Mouse (Mus musculus) cerebellum, postnatal 36 days (tissue): ENCODE data around the gene Tuba3a.

Experiments used
- DNase-seq, 2 experiments: peaks; one replicate each; pipeline ENCODE4 v3.0.0; 2021 to 2022; ENCODE audit warnings: mixed read lengths in 2 of 2

The Tuba3a gene

DNA sequence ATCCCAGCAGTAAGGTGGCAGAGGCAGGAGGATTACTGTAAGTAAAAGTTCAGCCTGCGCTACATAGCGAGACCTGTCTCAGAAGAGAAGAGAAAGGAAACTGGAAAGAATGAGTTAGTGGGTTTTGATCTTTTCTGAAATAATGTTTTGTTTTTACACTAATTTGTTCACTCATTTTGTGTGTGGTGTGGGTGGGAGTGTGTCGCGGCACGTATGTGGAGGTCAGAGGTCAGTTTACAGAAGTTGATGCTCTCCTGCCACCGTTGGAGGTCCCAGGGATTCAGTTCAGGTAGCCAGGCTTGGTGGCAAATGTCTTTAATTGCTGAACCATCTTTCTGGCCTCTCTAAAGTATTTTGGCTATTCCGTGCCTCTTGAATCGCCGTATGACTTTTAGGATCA is 21.6 kb downstream of the Tuba3a start:
- DNase-seq, result no peak

DNA sequence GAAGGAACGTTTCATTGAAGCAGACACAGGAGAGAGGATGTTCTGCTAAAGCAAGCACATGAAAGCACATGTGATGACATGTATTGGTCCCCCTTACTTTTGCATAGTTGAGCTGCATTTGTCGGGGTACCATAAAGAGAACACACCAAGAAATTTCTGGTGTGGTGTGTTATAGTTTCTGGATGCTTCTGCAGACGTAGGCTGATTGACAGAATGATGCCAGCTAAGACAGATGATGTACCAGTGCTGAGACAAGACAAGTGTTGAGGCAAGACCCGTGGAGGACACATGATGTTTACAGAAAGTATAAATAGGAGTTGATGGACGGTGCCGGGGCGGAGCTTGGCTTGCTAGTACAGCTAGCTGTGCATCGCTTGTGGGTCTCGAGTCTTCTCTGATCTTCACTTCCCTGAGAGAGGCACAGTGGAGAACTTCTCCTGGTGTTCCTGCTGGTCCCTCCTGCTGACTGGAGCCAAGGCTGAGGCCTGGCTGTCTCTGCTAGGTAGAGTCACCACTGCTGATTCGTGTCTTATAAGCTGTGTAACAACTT is 25.8 kb downstream of the Tuba3a start:
- no peak for DNase-seq

DNA sequence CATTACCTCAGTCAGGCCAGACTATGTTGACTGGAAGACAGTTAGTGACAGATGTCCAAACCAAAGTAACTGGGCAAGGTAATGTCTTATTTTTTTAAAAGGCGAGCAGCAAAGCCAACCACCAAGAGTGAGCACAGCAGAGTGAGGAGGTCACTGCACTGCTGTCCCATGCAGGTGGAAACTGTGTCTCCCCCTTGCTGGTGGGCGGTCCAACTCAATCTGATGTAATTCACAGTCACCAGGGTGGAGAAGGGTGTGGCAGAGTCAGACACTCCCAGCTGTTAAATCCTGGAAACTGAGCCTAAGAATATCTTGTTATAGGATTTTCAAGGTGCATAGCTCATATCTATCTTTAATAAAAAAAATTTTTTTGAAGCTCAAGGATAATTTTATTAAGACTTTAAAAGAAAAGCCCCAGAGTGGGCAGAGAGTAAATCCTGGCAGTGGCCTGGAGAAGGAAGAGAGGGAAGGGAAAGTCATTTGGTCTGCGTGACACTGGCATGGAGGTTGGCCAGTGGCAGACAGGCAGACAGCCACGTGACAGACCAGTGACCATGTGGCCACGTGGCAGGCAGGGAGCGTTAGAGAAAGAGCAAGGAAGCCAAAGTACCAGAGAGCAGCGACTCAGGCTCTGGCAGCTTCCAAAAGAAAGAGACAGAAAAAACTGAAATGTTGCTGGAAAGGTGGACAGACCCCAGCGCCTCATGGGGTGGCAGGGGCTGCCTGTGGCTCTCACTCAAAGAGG is 29.4 kb downstream of the Tuba3a start:
- peak; percentile 41 to 54 for DNase-seq

DNA sequence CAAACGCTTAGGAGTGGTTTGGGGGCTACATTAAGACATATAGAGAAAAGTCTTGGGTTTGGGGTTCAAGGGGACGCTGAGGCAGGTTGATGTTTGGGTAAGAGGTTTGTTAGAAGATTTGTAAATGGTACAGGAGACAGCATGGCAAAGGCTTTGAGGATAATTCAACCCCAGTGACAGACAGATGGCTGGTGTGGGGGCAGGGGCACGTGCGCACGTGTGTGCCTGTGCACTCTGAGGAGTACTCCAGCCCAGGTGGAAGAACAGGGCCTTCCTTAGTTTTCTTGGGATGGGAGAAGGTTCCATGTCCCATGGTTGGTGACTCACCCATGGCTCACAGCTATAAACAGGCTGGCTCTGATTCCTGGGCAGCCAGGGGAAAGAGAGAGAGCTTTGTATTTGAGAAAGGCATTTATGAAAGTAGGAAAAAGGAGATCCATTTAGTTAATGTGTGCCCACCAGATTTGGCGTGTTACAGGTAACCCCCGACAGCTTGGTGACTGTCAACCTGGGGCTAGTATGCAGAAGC is 30.3 kb downstream of the Tuba3a start:
- no peak for DNase-seq

DNA sequence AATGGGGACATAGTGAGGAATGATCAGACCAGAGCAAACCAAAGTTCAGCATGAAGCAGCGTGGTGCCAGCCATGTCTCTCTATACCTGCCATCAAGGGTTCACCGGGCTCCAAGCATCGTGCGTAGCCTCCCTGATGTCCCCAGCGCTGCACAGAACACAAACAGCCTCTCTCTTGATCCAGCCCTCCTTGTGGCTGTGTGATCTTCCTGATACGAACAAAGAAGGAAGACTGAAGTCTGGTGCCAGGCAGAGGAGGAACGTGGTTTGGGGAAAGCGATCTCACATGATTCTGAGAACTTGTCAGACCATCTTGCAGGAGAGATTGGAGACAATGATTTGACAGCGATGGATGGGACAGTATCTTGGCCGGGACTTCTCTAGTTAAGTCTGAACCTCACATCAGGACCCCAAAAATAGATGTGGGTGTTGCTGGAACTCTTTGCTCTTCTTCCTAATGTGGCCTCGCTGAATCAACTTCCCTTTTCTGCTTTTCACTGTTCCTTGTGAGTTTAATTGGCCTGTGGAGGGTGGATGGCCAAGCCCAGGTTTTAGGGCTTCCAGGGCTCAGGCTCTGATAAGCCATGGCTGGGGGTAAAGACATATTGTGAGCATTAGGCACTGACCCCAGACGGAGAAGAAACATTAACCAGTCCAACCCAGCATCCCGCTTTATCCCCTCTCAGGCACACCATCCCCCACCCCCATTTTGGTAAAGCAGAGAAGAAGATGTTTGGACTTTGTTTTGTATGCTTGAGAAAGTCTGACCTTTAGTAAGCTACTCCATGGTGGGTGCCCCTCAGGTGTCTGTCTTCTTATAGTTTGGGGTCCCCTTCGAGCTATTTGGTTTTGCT is 31.8 kb downstream of the Tuba3a start:
- no peak for DNase-seq

DNA sequence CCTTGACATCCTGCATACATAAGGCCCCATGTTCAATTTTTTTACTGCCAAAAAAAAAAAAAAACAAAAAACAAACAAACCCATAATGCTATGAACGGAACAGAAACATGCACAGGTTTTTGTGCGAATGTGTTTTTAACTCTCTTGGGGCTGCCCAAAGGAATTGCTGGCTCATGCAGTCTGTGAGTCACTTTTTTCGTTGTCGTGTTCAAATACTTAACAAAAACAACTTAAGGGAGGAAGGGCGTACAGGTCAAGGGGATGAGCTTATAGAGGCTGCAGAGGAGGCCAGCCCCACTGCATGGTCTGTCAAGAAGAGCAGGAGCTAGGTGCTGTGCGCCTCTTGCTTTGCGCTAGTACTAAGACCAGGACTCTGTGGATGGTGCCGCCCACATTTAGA is 33.1 kb downstream of the Tuba3a start:
- DNase-seq, result no peak

DNA sequence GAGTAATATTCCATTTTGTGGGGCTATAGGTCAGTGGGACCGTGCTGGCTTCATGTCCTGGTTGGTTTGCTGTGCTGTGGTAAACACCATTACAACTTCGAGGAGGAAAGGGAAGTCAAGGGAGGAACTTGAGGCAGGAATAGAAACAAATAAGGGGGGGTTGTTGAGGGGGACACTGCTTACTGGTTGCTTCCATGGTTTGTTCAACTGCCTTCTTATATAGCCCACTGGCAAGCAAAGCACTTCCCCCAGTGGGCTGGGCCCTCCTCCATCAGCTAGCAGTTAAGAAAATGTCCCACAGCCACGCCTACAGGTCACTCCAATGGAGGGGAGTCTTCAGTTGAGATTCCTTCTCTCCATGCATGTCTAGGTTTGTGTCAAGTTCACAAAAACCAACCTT is 33.6 kb downstream of the Tuba3a start:
- no peak for DNase-seq

DNA sequence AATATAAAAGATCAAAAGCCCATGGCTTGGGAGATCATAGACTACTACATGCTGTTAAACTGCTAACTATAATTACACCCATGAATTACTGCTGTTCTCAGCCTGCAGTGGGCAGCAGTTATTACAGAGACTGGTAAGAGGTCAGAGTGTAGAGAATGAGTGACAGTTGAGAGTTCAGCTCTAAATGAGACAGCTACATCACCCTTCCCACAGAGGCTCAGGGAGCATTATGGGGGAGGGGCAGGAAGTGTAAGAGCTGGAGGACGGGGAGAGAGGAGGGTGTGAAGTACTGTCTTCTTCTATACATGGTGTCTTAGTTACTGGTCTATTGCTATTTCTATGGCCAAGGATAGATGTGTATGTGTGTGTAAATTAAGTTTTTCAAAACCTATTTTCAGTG is 41.3 kb downstream of the Tuba3a start:
- DNase-seq, result no peak

DNA sequence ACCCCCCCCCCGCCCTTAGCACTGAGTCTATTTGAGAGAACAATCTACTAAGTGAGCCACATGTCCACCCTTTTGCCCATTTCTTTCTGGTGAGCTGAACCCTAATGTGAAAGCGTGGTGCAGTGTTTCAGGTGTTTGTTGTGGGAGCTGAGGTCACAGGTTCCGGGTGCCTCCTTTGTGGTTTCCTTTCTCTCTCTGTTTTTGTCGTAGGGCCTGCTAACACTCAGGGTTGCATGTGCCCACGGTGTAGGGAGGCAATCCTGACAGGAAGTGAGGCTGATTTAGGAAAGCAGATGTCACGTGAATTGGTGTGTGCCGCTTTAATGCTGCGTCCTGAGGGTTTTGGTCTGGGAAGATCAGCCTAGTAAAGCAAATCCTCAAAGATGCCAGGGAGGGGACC is 44.3 kb downstream of the Tuba3a start:
- no peak for DNase-seq

DNA sequence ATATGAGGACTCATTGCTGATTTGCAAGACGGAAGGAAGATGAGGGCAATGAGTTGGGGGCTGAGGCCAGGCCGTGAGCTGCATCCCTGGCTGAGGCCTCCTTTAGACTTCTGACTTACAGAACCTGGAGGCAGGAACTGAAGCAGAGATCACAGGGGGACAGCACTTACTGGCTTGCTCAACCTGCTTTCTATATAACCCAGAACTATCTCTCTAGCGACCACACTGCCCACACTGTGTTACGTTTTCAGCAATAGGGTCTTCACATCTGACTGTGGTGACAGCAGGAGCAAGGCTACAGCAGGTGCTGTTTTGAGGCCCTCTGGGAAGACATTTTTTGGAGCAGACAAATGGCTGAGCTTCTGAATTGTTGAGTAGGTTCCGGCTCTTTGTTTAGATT is 45.2 kb downstream of the Tuba3a start:
- DNase-seq, result no peak

DNA sequence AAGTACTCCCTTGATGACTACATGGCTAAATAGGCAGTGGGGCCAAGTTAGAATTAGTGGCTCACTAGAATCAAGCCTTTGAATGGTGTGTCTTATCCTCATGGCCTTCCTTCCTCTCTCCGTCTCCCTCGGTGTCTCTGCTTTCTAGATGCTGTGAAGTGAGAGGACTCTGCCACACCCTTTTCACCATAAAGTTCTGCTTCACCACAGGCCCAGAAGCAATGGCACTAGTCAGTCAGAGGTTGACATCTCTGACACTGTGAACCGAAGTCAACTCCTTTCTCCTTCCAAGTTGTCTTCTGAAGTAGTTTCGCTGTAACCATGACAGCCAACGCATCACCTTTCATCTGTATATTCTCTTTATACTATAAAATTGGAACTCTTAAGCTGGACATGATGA is 46.3 kb downstream of the Tuba3a start:
- DNase-seq, result no peak

DNA sequence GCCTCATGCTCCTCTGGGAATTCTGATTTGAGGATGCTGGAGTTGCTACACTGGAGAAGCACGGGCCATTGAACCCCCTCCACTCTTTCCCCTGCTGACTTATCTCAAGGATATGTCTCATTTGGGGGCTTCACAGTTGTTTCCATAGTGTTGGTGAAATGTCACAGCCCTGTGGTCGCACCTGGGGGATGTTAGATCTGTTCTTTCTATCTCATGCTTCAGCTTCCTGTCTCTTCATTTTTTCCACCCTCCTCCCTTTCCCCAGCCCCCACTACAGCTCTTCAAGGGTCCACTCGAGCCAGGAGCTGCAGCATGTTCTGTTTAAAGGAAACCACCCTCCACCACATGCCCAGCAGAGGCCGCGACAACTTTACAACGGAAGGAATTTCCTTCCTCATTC is 47.4 kb downstream of the Tuba3a start:
- DNase-seq, result no peak

DNA sequence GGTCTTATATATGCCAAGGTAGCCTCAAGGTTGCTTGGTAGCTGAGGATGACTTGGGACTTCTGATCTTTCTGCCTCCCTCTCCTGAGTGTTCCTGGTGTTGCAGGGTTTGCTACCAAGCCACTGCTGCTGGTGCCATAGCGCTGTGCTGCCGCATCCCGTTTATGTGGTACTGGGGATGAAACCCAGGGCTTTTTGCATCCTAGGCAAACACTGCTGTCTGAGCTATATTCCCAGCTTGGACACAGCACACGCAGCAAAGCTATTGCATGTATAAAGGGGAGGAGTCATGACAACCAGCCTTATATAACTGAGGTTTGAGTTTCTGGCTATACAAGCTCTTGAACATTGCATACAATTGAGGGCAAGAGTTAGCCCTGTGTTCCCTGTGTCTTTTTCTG is 48.4 kb downstream of the Tuba3a start:
- DNase-seq, result no peak

DNA sequence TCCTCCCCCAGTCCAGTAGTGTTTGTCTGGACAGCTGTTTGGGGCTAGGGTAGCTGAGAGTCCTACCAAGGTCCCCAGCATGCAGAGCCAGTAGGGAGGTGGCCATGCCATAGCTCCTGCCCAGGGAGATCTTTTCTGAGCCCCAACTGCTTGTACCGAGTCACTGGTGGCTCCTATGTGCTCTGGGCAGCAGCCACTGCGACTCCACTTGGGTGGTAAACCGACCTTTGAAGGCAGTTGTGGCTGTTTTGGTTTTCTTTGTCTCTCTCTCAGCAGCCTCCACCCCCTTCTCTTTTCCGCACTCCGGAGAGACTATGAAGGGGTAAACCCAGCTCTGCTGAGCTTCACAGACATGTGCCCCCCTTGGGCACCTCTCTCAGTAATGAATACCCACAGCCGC is 49.1 kb downstream of the Tuba3a start, which contains the start of gene Cd27:
Gene Cd27, minus strand, starts transcription at position 229 of the 400 bp plus-strand sequence.
- DNase-seq, result no peak

DNA sequence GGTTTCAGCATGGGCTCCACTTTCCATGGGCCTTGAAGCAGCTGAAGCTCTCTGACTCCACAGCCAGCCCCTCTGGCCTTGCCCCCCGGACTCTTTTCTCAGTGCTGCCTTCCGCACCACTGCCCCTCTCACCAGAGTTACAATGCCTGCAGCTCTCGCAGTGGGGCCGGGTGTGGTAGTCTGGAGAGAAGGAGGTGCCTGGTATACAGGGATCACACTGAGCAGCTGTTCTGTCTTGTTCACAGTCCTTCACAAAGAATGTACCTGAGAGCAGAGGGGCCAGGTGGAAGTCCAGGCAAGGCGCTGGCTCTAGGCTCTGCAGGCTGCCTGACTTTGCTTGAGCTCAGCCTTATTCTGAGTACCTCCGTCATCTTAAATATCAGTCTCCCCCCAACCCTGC is 49.5 kb downstream of the Tuba3a start:
- DNase-seq, result no peak

DNA sequence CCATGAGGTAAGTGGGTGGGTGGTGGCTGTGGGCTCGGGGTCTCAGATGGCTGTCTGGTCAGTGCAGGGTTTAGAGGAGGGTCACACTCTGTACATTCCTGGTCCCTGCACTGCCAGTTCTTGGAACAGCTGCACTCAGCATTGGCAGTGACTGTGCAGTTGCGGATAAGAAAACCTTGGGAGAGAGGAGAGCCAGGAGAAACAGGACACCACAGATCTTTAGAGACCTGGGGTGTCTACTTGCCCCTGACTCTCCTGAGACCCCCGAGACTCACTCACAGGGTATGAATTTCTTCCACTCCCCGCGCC is 51.4 kb downstream of the Tuba3a start:
- no peak for DNase-seq

DNA sequence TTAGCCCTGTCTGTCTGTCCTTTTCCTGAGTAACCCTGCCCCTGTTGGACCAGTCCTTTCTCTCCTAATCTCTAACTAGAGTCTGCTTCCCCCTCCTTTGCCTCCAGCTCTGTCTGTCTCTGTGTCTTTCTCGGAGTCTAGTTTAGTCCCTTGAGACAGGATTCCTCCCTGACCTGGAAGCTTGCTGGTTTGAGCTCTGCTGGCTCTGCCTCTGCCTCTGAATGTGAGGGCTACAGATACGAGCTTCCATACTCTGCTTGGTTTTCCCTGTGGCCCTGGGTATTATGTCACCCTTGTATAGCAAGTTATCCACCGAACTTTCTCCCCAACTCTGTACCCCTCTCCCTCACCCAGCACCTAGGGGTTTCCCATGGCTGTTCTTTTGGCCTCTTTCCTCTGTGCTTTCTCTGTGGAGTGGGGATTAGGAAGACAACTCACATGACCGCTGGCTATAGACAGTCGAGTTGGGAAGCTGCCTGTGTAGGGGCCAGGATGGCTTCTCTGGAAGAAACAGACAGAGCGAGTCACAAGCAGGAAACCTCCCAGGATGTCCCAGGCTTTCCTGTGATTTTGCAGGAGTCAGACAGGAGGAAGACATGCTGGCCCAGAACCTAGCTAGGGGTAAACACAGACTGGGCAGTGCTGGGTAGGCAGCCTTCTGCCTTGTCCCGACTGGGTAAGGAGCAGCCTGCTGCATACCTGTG is 51.9 kb downstream of the Tuba3a start:
- DNase-seq, result no peak

DNA sequence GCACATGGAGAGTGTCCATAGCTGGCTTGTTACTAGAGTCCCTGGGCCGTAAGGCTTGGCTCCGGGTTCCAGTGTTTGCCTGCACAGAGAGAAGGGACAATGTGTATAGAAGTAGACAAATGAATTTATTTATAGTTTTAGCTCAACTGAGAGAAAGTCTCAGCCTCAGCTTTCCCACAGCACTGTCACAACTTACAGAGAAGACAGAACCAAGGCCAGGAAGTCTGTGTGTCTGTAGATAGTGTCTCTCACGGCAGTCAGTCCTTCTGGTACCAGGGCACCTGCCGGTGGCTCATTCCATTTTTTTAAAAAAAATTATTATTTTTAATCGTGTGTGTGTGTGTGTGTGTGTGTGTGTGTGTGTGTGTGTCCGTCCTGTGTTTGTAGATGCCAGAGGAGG is 53.3 kb downstream of the Tuba3a start:
- no peak for DNase-seq

DNA sequence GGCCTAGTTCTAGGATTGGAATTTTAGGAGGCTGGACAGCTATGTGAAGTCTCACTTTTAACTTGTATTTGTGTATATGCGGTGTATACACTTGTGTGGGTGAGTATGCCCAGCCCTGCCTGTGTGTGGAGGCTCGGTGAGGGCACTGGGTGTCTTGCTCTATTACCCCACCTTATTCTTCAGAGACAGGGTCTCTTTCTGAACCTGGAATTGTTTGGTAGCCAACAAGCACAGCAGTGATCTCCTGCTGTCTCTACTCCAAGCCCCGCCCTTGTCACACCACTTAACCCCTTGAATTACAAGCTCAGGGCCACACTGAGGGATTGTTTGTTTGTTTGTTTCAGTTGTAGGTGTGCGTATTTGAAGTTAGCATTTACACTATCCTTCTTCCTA is 53.8 kb downstream of the Tuba3a start:
- no peak for DNase-seq

DNA sequence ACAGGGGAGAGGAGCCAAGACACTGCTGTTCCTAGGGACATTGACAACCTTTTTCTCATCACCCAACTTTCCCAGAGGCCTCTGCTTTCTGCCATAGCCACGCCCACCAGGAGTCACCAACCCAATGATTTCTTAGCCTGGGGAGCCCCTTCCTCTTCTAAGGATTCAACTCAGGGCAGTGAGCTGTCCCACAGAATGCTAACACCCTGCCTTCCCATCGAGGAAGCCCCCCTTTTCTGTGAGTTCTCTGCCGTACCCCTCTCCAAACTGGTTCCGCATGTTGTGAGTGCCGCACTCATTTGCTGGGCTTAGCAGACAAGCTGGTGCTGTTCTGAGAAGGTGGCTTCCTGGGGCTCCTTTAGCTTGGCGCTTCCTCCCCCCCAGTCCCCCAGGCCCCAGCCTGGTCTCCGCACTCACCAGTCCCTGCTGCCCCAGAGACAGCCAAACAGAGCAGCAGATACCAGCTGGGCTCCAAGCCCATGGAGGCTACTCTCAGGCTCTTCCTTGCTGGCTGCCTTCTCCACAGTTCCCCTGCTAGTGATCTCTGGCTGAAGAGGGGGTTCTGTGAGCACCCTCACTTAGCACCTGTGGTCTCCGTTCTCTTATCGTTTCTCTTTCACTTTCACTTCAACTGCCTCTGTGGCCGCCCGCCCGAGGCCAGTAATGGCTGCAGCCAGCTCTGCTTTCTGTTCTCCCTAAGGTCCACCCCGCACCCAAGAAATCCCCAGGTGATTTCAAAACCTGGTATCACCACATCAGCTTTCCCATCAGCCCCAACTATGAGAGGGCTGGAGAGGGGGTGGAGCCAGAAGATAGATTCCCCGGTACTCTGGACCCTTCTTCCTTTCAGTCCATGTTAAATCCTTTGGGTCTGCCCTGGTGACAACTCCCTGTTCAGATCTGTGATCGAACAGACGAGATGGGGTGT is 54.5 kb downstream of the Tuba3a start, which contains the start of gene Tapbpl:
Gene Tapbpl, minus strand, starts transcription at position 744 of the 928 bp plus-strand sequence.
- peak; percentile 58 to 59 for DNase-seq

DNA sequence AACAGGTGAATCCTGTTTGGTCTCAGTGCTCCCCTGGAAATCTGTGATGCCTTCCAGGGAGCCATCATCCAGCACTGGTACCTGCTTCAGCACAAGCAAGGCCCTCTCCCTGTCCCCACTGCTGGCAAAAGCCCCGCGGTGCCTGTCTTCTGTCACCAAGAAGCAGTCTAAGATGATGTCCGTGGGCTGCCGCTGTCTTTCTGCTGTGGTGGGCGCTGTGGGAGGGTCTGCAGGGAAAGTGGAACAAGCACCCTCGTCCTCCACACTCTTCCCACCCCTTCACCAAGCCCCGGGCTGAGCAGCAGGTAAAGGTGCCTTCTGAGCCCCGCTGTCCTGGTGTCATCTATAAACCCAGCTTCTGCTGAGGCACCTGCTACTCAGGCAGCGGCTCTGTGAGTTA is 55.3 kb downstream of the Tuba3a start:
- DNase-seq, result no peak
